Mouse (Mus musculus) layer of hippocampus, postnatal 14 days (tissue): ENCODE measurements around the gene Aunip. TPM values are rescaled to one million over a fixed set of nuclear protein-coding genes. Genes with fewer than 3 reads are reported as not detected.

Source experiments
- DNase-seq, 2 experiments: peaks; one replicate each; pipeline ENCODE4 v3.0.0; 2021 to 2022; ENCODE audit warnings: low spot score in 2 of 2, mixed read lengths in 1 of 2
- long read RNA-seq, 2 experiments: library from polyadenylated mRNA; stranded (forward); transcript quantifications; one replicate each; pipeline ENCODE4 v2.0.0; 2021
- total RNA-seq, 2 experiments: library from RNA; stranded (reverse); gene quantifications; 2 replicates each; pipeline ENCODE4 v1.2.3; 2021

The Aunip gene
- total RNA-seq: under 1 TPM; 0.31 to 0.69 TPM
- long read RNA-seq, experiment 1: 0 reads
- long read RNA-seq, experiment 2, partial matches to known transcripts: 0 of 3 reads
- long read RNA-seq, experiment 2, other reads (novel, unspliced or antisense): 3 of 3 reads

DNA sequence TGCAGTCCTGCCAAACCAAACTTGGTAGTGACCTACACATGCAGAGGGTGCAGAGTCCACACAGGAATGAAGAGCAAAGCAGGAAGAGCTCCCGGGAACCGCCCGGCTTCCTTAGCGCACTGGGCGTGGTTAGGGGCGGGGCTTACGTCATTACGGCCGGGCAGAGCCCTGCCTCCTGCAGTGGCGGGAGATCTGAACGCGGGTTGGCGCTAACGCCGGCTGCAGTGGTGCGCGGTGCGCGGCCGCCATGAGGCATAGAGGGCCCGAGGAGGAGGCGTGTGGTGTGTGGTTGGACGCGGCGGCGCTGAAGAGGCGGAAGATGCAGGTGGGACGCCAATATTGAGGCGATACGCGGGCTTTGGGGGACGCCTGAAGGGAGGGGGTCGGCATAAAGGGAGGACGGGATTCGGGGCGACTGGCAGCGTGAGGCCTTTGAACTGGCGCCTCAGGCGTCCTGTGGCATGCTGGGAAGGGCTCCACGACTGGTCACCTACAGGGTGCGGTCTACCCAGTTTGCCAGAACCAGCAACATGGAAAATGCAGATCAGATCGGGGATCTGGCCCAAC is at the start of gene Aunip:
TSS of gene Aunip (plus strand) at position 155 of the 567 bp plus-strand sequence.
- DNase-seq: peak; percentile 71 to 85

DNA sequence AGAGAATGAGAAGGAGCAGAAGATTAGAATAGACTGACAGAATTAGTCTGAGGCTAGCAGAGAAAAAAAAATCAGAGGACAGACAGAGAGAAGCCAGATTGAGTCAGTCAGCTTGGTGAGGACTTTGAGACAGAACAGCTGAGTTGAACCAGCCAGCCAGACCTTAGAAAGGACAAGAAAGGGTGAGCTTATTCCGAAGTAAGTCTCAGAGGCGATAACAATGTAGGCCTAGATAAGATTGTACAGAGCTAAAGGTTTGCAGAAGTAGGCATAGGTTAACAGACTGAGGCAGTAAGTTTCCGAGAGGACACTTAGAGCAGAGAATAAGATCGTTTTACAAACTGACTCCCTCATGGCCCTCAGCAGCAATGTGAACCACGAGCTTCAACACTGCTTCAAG is 49.5 kb upstream of the Aunip start:
- DNase-seq: no peak

DNA sequence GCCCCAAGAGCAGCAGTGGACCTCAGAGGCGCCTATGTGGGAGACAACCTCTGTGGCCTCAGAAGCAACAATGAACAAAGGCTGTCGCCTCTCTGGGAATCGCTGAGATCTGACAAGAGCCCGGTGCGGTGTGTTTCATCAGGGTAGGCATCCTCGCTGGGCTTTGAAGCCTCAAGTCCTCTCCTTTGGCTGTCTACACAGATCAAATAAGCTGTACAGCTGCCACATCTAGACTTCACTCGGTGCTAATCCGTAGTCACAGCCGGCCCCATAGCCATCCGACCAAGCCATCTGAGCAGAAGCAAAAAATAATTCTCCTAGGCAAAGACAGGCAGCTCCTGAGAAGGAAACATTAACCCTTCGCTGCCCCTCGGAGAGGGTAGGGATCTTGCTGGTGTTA is 45.0 kb upstream of the Aunip start:
- no peak for DNase-seq

DNA sequence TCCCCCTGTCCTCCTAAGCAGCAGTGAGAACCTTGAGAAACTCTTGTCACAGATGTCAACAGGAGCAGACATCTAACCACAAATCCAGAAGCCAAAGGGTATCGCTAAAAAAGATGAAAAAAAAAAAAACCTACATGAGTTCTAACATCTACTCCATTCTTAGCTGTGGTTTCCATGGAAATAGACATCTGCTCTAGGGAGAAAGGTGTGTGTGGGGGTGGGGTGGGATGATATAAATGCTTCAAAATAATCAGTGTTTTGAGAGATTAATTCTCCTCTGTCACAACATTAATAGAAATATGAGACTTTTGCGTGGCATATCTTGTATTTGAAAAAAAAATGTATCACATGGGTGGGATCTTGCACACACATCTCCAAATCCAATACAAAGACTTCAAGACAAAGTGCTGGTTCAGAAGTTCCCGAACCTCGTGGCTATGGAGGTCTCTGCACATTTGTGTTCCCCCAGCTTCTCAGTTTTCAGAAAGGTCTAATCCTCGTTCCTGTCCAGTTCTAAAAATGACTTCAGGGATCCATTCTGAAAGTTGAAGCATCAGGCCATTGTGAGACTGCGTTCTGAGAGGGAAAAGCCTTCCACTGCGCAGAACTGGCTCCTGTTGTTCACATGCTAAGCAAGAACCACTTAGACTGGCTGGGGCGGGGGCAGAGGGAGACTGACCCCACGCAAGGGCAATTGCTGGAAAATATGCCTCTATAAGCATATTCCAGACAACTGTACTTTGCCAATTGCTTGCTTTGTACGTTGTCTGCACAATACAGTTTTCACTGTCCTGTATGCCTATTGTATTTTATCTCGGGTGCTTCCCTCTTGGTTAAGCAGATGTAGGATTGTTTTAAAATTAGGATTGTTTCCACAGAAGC is 44.2 kb upstream of the Aunip start:
- no peak for DNase-seq

DNA sequence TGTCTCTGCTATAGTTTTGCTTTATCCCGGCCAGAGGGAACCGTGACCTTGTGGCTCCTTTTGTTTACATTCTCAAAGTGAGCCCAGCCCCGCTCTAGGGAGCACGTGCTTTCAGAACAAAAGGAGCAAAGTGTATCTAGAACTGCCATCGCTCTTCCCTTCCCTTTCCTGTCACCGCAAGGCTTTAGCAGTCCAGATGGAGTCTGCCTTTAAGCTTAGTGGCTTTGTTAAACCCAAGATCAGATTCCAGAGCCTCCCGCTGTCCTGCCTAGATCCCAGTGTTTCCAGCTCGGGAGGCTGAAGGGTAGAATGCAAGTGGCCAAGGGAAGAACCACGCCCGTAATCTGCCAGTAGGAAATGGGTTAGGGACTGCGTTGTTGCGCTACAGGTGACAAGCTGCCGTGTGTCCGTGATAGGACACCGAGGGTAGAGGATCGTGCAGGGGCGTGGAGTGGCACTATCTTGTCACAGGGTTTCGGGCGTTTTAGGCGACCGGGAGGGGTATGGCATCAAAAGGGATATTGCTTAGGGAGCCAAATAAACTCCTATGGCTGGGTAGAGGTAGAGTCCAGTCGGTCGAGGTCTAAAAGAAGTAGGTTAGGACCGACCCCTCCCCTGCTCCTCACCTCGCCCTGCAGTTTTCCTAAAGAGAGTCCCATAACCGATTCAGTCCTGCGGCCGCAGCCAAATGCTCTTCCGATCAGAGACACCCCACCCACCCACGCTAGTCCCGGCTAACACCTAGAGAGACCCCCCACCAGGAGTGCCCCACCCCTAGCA is 43.2 kb upstream of the Aunip start:
- no peak for DNase-seq

DNA sequence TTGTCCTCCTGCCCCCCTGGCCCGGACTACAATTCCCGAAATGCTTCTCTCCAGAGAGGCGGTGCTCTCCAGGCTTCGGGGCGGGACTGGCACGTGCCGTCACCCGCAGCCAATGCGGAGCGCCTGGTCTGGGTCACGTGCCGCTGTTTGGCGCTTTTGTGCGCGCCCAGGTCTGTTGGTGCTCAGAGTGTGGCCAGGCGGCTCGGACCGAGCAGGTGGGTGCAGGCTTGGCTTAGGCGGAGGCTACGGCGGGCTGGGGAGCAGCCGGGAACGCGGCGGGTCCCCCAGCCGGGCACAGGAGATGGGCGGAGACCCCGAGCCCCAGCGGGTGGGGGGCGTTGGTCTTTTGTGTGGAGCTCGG is 42.6 kb upstream of the Aunip start, which contains the start of gene Stmn1:
TSS of gene Stmn1 (plus strand) at position 106 of the 361 bp plus-strand sequence.
- peak; percentile 92 to 96 for DNase-seq

DNA sequence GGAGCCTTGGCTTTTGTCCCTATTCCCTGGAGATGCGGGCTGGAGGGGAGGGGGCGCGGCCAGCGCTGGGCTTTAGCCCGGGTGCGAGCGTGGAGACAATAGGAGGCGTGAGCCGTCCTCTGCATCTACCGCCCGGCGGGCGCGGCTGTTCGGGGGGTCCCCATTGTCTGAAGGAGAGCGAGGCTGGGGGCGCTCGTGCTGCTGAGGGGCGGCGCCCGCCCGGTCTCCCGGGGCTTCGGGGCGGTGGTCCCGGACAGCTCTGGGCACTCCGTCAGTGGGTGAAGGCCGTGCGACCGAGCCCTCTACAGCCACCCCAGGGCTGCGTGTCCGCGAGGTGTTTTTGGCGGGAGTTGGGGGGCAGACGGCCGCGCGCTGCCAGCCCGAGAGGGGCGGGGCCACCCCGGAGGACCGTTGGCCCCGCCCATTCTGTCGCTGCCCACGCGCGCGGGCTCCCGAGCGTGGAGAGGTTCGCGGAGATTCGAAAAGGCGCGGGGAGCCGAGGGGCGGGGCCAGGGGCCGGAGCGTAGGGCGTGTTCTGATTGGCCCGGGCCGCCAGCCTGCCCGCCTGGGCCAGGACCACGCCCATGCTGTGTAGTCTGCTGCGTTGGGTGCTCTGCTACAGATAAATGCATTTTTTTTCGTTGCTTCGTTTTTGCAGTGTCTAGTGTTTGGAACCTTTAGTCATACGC is 42.1 kb upstream of the Aunip start:
- DNase-seq: peak; percentile 90 to 95

DNA sequence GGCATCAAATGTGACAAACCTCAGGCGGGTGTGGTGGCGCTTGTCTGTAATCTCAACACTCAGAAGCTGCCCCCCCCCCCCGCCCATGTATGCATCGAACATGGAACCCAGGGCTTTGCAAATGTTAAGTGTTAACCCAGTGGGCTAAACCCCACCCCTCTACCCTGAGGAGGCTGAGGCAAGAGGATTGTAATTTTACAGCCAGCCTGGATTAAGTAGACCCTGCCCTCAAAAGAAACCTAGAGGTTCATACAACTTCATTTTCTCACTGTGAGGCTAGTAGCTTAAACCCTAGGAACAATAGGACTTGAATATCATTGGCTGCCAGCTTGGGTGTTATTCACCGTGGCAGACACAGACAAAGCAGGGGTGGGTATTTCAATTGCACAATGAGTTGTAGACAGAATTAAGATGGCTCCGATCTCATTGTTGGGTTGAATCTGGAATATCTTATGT is 41.4 kb upstream of the Aunip start:
- DNase-seq: no peak

DNA sequence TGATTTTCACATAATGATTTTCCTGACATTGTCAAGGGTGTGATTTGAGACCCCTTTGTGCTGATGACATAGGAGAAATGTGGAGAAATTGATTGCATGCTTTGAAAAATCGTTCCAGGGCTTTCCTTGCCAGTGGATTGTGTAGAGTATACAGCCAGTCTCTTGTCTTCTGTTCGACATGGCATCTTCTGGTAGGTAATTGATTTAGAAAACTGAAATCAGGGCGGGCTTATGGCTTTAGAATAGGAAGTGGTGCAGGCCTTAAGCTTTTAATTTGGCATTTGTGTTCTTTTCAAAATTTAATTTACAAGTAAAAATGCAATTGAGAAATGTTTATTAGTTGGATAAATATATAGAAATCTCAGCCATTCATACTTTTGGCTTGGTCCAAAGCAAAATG is 40.8 kb upstream of the Aunip start:
- DNase-seq: no peak

DNA sequence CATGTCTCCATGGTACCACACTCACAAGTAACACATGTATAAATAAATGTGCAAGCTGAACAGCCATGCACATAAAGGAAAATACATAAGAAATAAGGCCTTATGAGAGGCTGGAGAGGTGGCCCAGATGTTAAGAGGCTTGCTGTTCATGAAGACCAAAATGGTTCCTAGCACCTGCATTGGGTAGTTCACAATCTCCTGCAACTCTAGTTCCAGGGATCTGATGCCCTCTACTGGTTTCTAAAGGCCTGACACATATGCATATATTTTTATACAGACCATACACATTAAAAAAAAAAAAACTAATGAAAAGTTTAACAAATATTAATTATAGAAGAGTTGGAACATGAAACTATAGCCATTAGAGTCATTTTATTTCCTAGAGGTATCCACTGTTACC is 39.3 kb upstream of the Aunip start:
- no peak for DNase-seq

DNA sequence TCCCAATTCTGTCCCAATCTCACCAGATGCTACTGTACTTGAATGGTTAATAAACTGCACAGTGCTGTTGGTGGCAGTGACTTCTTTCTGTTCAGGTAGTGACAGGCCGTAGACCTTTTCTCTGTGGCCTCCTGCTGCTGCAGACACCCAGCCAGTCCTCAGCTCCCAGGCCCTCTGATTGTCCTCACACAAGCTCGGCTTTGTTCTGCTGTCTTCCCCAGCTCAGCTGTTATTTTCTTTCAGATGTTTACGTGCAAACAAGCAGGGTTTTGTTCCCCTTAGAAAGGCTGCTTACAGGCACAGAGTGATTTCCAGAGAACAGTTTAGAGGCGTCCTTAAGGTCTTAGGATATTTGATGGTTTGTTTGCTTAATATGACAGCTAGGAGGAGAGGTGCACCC is 37.0 kb upstream of the Aunip start:
- DNase-seq: no peak

DNA sequence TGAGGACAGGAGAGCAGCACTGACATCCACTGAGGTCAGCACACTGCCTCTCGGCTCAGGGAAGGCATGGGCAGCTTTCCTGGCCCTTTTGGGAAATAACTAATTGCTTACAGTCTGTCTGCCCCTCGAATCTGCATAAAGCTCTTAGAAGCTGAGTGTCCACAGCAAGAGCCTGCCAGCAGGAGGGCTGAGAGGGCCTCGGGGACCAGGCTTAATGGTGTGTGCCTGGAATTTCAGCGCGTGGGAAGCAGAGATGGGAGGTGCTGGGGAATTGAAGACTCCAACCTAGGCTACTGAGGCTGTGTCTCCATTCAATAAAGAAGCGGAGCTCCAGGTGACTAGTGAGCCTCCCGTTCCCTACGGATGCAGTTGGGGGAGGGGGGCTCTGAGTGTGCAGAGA is 36.6 kb upstream of the Aunip start:
- DNase-seq: no peak

DNA sequence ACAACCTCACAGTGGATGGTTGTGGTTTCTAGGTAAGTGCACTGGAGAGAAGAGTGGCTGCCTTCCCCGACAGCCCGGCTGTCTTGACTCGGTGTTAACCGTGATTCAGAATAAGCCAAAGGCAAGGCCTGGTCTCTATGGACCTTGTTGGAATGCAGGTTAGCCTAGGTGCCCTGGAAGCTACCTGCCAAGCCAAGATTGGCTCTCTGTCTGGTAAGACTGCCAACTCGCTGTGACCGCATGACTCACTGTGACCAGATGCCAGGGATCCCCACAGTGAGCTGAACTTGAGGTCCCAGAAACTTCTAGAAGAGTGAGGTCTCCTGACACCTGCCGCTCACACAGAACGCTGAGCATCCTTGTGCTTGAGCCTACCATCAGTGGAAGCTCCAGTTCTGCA is 33.9 kb upstream of the Aunip start:
- DNase-seq: no peak

DNA sequence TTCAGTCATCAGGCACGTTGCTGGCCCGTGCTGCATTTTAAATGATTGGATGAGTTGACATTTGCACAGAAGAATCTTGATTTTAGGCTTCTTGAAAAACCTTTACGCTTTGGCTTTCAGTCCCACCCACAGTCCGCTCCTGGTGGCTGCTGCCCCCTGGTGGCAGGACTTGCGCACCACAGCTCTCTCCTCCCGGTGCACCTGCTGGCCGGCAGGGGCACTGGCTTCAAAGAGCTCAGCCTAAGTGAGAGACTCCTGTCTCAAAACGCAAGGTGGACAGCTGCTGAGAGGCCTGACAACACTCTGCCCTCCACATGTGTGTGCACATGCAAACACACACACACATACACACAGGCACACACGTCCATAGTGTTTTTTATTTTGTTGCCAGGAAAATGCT is 32.8 kb upstream of the Aunip start:
- peak; percentile 93 to 94 for DNase-seq

DNA sequence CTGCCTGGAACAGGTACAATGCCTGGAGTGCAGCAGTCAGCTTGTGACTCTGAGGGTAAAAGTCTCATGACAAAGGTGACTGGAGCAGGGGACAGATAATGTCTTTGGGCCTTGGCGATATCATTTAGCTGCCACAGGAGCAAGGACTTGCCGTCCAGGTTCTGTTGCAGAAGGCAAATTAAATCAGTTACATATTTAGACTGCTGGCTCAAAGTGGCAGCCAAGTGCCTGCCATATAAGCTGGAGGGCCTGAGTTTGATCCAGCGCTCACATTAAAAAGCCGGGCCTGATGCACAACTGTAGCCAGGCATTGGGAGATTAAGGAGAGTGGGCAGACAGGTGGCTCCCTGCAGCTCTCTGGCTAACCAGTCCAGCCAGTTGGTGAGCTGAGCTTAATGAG is 31.0 kb upstream of the Aunip start:
- no peak for DNase-seq

DNA sequence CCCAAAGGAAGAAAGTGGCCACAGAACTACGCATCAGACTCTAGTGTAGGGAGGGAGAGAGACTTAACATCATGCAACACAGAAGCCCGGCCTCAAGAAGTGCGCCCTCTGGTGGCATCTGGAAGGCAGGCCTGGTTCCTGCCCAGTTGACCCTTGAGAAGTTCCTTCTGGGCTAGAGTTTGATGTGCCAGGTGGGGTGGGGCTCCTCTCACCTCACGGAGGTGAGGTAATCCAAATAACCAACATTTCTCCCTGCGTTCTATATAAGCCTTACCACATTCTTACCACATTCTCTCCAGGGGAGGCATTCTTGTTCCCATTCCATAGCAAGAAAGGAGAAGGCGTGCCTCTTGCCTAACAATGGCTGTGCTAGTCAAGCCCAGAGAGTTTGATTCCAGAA is 29.9 kb upstream of the Aunip start:
- DNase-seq: peak; percentile 67 to 68

DNA sequence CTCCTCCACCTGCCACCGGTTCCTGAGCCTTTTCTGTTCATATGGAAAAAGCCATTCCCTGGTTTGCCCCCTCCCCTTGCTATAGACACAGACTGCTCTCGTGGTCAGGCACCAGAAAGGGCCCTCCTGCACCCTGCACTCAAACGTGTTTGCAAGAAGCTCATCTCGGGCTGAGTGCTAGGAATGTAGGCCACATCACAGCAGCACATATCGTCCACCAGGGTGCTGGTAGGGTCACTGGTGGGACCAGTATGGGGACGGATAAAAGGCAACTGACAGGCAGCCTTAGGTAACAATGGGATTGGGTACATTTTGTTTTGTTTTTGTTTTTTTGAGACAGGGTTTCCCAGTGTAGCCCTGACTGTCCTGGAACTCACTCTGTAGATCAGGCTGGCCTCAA is 29.5 kb upstream of the Aunip start:
- no peak for DNase-seq

DNA sequence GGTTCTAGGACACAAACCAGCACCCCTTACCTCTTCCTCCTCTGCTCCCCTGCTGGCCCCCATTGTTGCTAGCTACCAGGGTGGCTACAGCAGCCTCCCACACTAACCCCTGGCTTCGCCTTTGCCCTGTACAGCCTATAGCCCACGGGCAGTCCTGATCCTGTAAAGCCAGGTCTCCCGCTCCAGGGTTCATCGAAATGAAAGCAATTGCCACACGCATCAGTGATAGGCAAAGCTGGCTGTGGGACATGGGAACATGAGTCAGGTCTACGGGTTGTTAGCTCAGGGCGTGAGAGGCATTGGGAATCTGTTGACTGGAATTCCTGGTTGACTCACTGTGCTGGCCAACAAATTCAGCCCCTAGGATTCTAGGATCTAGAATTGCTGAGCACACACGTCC is 28.4 kb upstream of the Aunip start:
- no peak for DNase-seq

DNA sequence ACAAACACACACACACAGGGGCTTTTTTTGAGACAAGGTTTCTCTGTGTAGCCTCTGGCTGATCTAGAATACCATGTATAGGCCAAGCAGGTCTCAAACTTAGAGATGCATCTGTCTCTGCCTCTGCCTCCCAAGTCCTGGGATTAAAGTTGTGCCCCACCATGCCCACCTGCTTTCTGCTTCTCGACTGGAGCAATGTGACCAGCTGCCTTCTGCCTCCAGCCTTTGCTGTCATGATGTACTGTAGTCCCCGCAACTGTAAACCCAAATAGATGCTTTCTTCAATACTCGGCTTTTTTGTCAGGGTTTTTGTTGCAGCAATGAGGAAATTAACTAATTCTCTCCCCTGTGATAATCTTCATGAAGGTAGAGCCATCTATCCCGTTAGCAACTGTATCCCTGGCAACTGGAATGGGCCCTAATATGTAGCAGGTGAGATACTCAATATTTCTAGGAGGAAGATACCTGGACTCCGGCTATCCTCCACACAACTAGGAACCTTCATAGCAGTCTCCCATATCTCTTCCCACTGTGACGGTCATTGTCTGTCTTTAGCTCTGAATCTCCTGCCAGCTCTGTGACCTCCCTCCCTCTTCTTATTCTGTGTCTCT is 27.6 kb upstream of the Aunip start:
- DNase-seq: no peak

DNA sequence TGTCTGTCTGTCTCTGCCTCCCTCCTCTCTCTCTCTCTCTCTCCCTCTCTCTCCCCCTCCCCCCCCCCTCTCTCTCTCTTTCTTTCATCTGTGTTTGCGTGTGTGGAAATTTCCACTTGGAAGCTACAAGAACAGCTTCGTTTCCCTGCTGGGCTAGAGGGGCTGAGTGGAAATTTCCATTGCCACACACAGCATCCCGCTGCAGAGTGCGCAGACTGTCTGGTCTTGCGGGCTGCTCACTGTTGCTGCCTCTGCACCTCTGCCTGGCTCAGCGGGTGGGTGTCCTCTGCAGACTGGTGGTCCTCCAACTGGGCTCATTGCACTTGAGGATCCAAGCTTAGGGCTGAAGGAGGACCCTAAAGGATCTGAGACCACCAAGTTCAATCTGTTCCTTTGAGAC is 27.1 kb upstream of the Aunip start:
- DNase-seq: no peak

DNA sequence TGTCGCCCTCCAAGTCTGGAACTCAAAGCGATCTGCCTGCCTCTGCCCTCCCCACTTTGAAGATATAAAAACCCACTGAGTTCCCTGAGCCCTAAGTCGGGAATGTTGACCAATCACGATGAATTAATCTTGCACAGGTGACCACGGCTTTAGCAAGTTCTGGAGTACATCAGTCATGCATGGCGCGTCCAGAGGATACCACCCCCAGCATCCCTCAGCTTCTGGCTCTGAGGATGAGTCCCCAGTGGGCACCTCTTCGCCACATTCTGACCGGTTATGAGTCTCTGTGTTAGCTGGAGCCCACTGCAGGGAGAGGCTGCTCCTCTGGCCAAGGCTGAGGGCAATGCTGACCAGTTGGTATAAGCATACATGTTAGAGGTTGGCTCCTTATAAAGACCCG is 26.6 kb upstream of the Aunip start:
- DNase-seq: no peak
